Mouse (Mus musculus): ENCODE measurements around the gene Akap10.

DNA sequence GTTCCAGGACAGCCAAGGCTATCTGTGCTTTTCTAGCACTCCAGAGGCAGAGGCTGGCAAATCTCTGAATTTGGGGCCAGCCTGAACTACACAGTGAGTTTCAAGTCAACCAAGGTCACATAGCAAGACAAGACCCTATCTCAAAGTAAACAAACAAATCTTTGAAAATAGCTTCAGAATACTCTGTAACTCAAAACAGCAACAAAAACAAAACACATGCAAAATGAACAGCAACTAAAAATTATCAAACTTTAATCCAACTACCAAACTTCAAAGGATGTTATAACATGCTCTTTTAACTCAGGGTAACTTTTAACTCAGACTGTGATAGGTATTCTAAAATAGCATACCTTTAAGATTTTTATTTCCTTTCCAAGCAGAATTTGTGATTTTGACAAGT, 77.1 kb downstream of the Akap10 start:
- TF ChIP-seq CTCF (IDR thresholded peaks at IDR 0.05; ENCODE audit: insufficient read depth, low read length) (no peak), POLR2A (IDR thresholded peaks at IDR 0.05; ENCODE audit: borderline replicate concordance, extremely low read depth, low read depth, low read length) (no peak)

All from lung, adult 2 months (tissue).